18 mouse cellular contexts compared by ENCODE assay signal in genomic region chr12:82454415-82454814, GRCm38 (mm10).
DNase-seq lines count a peak whose midpoint lies in the region; ATAC-seq and TF ChIP-seq lines count a peak whose summit lies in the region.
"Had no signal": no experiment of that assay in that cellular context is flagged by ENCODE, and none has a peak within 500 bp of the region (broad histone marks: within the 10 kb centered on the region; RNA-seq: fewer than 3 reads in every experiment).

No protein-coding gene starts in this region.

- peak; percentile 27; the same call in 1 of the 2 replicates for ATAC-seq in intestine, embryonic 16.5 days
- no peak for ATAC-seq in intestine, embryonic 15.5 days
- peak; percentile 92 for ATAC-seq in lung, postnatal 0 days
- no peak for ATAC-seq in hindbrain, embryonic 13.5 days (ENCODE audit: low FRiP score)
- ATAC-seq: forebrain, embryonic 15.5 days; hindbrain, embryonic 16.5 days; inflammation-experienced regulatory T-cells, adult 6 months had no signal

- H3K9ac ChIP-seq in intestine, embryonic 16.5 days (ENCODE audit: low read depth, low read length), result no peak overlapping the region
- H3K9ac ChIP-seq in intestine, embryonic 15.5 days, result no peak overlapping the region
- H3K9ac ChIP-seq in lung, postnatal 0 days (replicated peaks; ENCODE audit: low read depth), result no peak overlapping the region
- no peak overlapping the region for H3K9ac ChIP-seq in hindbrain, embryonic 13.5 days
- H3K9ac ChIP-seq: embryonic facial prominence, embryonic 15.5 days; forebrain, embryonic 15.5 days; heart, embryonic 12.5 days had no signal

- peak; percentile 59 for DNase-seq in ZHBTc4 (ENCODE audit: low read depth, low spot score)
- DNase-seq in lung, postnatal 0 days (ENCODE audit: low spot score), result peak; percentile 76
- peak; percentile 81 for DNase-seq in lung, postnatal 36 days
- DNase-seq in right cerebral cortex, adult 2 months (ENCODE audit: low spot score in 2 of 2), result no peak
- no peak for DNase-seq in embryo, embryonic 9.5 days (ENCODE audit: extremely low spot score)
- DNase-seq: adrenal gland, postnatal 10 days; cerebellum, adult 11 months; cerebellum, adult 9-11 months; gastrocnemius, postnatal 14 days had no signal

- no peak overlapping the region for H3K4me2 ChIP-seq in intestine, embryonic 16.5 days (ENCODE audit: low read depth, low read length)
- no peak overlapping the region for H3K4me2 ChIP-seq in intestine, embryonic 15.5 days (replicated peaks)
- H3K4me2 ChIP-seq in lung, postnatal 0 days (replicated peaks; ENCODE audit: low read depth, low read length), result no peak overlapping the region
- no peak overlapping the region for H3K4me2 ChIP-seq in hindbrain, embryonic 13.5 days
- H3K4me2 ChIP-seq: embryonic facial prominence, embryonic 15.5 days; forebrain, embryonic 15.5 days; heart, embryonic 12.5 days had no signal

- H3K9me3 ChIP-seq in intestine, embryonic 16.5 days (ENCODE audit: control insufficient read depth, low read length), result no peaks in the 10 kb centered on the region
- H3K9me3 ChIP-seq in intestine, embryonic 15.5 days, result no peaks in the 10 kb centered on the region
- H3K9me3 ChIP-seq in lung, postnatal 0 days (ENCODE audit: low read length), result no peaks in the 10 kb centered on the region
- no peaks in the 10 kb centered on the region for H3K9me3 ChIP-seq in hindbrain, embryonic 13.5 days
- H3K9me3 ChIP-seq: embryonic facial prominence, embryonic 15.5 days; forebrain, embryonic 15.5 days had no signal

- no peaks in the 10 kb centered on the region for H3K4me1 ChIP-seq in intestine, embryonic 16.5 days (ENCODE audit: control insufficient read depth, insufficient read depth, low read length)
- H3K4me1 ChIP-seq in intestine, embryonic 15.5 days (replicated peaks), result no peaks in the 10 kb centered on the region
- no peaks in the 10 kb centered on the region for H3K4me1 ChIP-seq in lung, postnatal 0 days (ENCODE audit: insufficient read depth, low read depth, low read length)
- H3K4me1 ChIP-seq in hindbrain, embryonic 13.5 days (replicated peaks), result no peaks in the 10 kb centered on the region
- H3K4me1 ChIP-seq: forebrain, embryonic 15.5 days; heart, embryonic 12.5 days had no signal

- no peak overlapping the region for H3K4me3 ChIP-seq in intestine, embryonic 16.5 days (ENCODE audit: low read length)
- H3K4me3 ChIP-seq in intestine, embryonic 15.5 days (replicated peaks), result no peak overlapping the region
- H3K4me3 ChIP-seq in lung, postnatal 0 days (ENCODE audit: low read depth, low read length), result no peak overlapping the region
- no peak overlapping the region for H3K4me3 ChIP-seq in hindbrain, embryonic 13.5 days
- H3K4me3 ChIP-seq: embryonic facial prominence, embryonic 15.5 days; erythroblast, embryonic 14.5 days; forebrain, embryonic 15.5 days; heart, embryonic 12.5 days had no signal

- no peak for TF ChIP-seq CTCF in lung, postnatal 0 days (IDR thresholded peaks at IDR 0.05)

- no peaks in the 10 kb centered on the region for H3K36me3 ChIP-seq in intestine, embryonic 16.5 days (ENCODE audit: control insufficient read depth, insufficient read depth, low read length)
- H3K36me3 ChIP-seq in intestine, embryonic 15.5 days, result no peaks in the 10 kb centered on the region
- H3K36me3 ChIP-seq in lung, postnatal 0 days (ENCODE audit: insufficient read depth, low read length), result no peaks in the 10 kb centered on the region
- H3K36me3 ChIP-seq in hindbrain, embryonic 13.5 days, result no peaks in the 10 kb centered on the region
- H3K36me3 ChIP-seq: forebrain, embryonic 15.5 days had no signal

- no peaks in the 10 kb centered on the region for H3K27me3 ChIP-seq in intestine, embryonic 16.5 days (replicated peaks; ENCODE audit: control insufficient read depth, insufficient read depth, low read length)
- H3K27me3 ChIP-seq in intestine, embryonic 15.5 days (replicated peaks), result no peaks in the 10 kb centered on the region
- H3K27me3 ChIP-seq in lung, postnatal 0 days (replicated peaks; ENCODE audit: insufficient read depth, low read length), result no peaks in the 10 kb centered on the region
- H3K27me3 ChIP-seq in hindbrain, embryonic 13.5 days, result no peaks in the 10 kb centered on the region
- H3K27me3 ChIP-seq: embryonic facial prominence, embryonic 15.5 days; forebrain, embryonic 15.5 days; heart, embryonic 12.5 days had no signal

- peak; percentile 96 for TF ChIP-seq EP300 in lung, postnatal 0 days (IDR thresholded peaks at IDR 0.05)

- H3K27ac ChIP-seq in intestine, embryonic 16.5 days (ENCODE audit: low read length), result no peak overlapping the region
- H3K27ac ChIP-seq in intestine, embryonic 15.5 days, result no peak overlapping the region
- H3K27ac ChIP-seq in lung, postnatal 0 days (ENCODE audit: low read length), result peak overlapping the region; percentile 66; the same call in 1 of the 2 replicates
- H3K27ac ChIP-seq in hindbrain, embryonic 13.5 days, result no peak overlapping the region
- H3K27ac ChIP-seq: embryonic facial prominence, embryonic 15.5 days; forebrain, embryonic 15.5 days had no signal

- 75% methylated on average over 6 of the region's 6 CpGs for WGBS in intestine, embryonic 16.5 days
- WGBS in intestine, embryonic 15.5 days, result 73% methylated on average over 6 of the region's 6 CpGs
- WGBS in lung, postnatal 0 days, result 70% methylated on average over 6 of the region's 6 CpGs
- 83% methylated on average over 6 of the region's 6 CpGs for WGBS in hindbrain, embryonic 13.5 days

Comparison
In these comparisons a context has a peak if more than half of its experiments do, and no peak if none do; other contexts are left out.
1. ATAC-seq: peak in intestine, embryonic 16.5 days (single experiment) and lung, postnatal 0 days (single experiment); none in intestine, embryonic 15.5 days (single experiment) and hindbrain, embryonic 13.5 days (single experiment).
2. DNase-seq: peak in ZHBTc4 (single experiment), lung, postnatal 0 days (single experiment) and lung, postnatal 36 days (single experiment); none in right cerebral cortex, adult 2 months (0 of 2) and embryo, embryonic 9.5 days (single experiment).